Mouse (Mus musculus) hindbrain, embryonic 10.5 days (tissue): Measurements from ENCODE around the gene Olfr868. TPM values are rescaled to one million over a fixed set of nuclear protein-coding genes. Genes with fewer than 3 reads are reported as not detected.

Source experiments
- DNase-seq: peaks from one replicate; pipeline ENCODE4 v3.0.0-alpha.2; 2017; ENCODE audit warnings: low spot score
- H3K27ac ChIP-seq: fragments of 300-500 bp; sonication (generic); 2 replicates; pipeline ENCODE4 v1.5.1; 2016; ENCODE audit warnings: mild to moderate bottlenecking, moderate library complexity
- H3K27me3 ChIP-seq: fragments of 300-500 bp; sonication (generic); 2 replicates; pipeline ENCODE4 v1.6.1; 2016; ENCODE audit warnings: mild to moderate bottlenecking; ENCODE audit not compliant: poor library complexity, insufficient read depth, severe bottlenecking
- H3K36me3 ChIP-seq: fragments of 300-500 bp; sonication (generic); 2 replicates; pipeline ENCODE4 v1.6.1; 2016; ENCODE audit warnings: mild to moderate bottlenecking, moderate library complexity
- H3K4me1 ChIP-seq: fragments of 300-500 bp; sonication (generic); replicated peaks from 2 replicates; pipeline ENCODE4 v1.6.1; 2016; ENCODE audit warnings: mild to moderate bottlenecking
- H3K4me3 ChIP-seq: fragments of 300-500 bp; sonication (generic); 2 replicates; pipeline ENCODE4 v1.5.1; 2016; ENCODE audit warnings: mild to moderate bottlenecking, moderate library complexity
- H3K9me3 ChIP-seq: fragments of 300-500 bp; sonication (generic); 2 replicates; pipeline ENCODE4 v1.6.1; 2016; ENCODE audit warnings: mild to moderate bottlenecking, moderate library complexity
- WGBS: fragments of 180-500 bp; shearing (Covaris S2); methylation state at CpG from one replicate; pipeline ENCODE4 v1.1.7; 2016; 5-methylcytosine and 5-hydroxymethylcytosine counted together
- polyA plus RNA-seq: library from polyadenylated mRNA; unstranded; fragments of >200 nt; fragmentation: Nextera tagmentation; extraction: Ambion mirVana; gene quantifications from 2 replicates; pipeline ENCODE4 v1.2.1, GENCODE M21; 2016

Gene Olfr868
- not detected in 2 replicates for polyA plus RNA-seq

GRCm38 (mm10) chr9:20098326-20098725 is at the start of gene Olfr868:
TSS of gene Olfr868 (plus strand) at chr9:20098626.
- Histone ChIP-seq H3K4me3 (no peak within 1 kb of the TSS), H3K27ac (no peak within 1 kb of the TSS), H3K27me3 (no peaks in the 10 kb centered on the region), H3K4me1 (no peaks in the 10 kb centered on the region), H3K36me3 (no peaks in the 10 kb centered on the region), H3K9me3 (peaks cover 15% of the 10 kb centered on the region)
- DNase-seq: no peak
- WGBS: 52% methylated on average over 2 of the region's 2 CpGs

GRCm38 (mm10) chr9:20057462-20057861 is 41.0 kb upstream of the Olfr868 start, which contains the start of gene Olfr867:
TSS of gene Olfr867 (minus strand) at chr9:20057562.
- Histone ChIP-seq H3K27ac (no peak within 1 kb of the TSS), H3K4me1 (no peaks in the 10 kb centered on the region), H3K36me3 (no peaks in the 10 kb centered on the region), H3K4me3 (no peak within 1 kb of the TSS), H3K9me3 (peaks cover 25% of the 10 kb centered on the region; the same call in 1 of the 2 replicates), H3K27me3 (no peaks in the 10 kb centered on the region)
- WGBS: 83% methylated on average over 1 of the region's 1 CpGs
- no peak for DNase-seq

- WGBS: 75% methylated on average over 3 of the region's 3 CpGs
- H3K4me1 ChIP-seq: no peaks in the 10 kb centered on the region
- H3K27me3 ChIP-seq: no peaks in the 10 kb centered on the region
- H3K27ac ChIP-seq: no peak overlapping the region
- peaks cover 46% of the 10 kb centered on the region for H3K9me3 ChIP-seq
- no peak overlapping the region for H3K4me3 ChIP-seq
- no peak for DNase-seq
- H3K36me3 ChIP-seq: no peaks in the 10 kb centered on the region
Measured at GRCm38 (mm10) chr9:20070236-20070635, 28.2 kb upstream of the Olfr868 start.

GRCm38 (mm10) chr9:20071291-20071690 is 27.1 kb upstream of the Olfr868 start:
- DNase-seq: no peak
- H3K36me3 ChIP-seq: no peaks in the 10 kb centered on the region
- WGBS: 91% methylated on average over 1 of the region's 1 CpGs
- no peak overlapping the region for H3K4me3 ChIP-seq
- H3K4me1 ChIP-seq: no peaks in the 10 kb centered on the region
- no peaks in the 10 kb centered on the region for H3K27me3 ChIP-seq
- H3K27ac ChIP-seq: no peak overlapping the region
- H3K9me3 ChIP-seq: peaks cover 56% of the 10 kb centered on the region

GRCm38 (mm10) chr9:20073523-20074177 is 24.8 kb upstream of the Olfr868 start:
- 65% methylated on average over 7 of the region's 7 CpGs for WGBS
- Histone ChIP-seq H3K9me3 (peaks cover 73% of the 10 kb centered on the region), H3K27me3 (no peaks in the 10 kb centered on the region), H3K4me3 (no peak overlapping the region), H3K36me3 (no peaks in the 10 kb centered on the region), H3K27ac (no peak overlapping the region), H3K4me1 (no peaks in the 10 kb centered on the region)
- DNase-seq: no peak

- Histone ChIP-seq H3K27ac (no peak within 1 kb of the TSS), H3K27me3 (no peaks in the 10 kb centered on the region), H3K36me3 (no peaks in the 10 kb centered on the region), H3K9me3 (peaks cover 3% of the 10 kb centered on the region; the same call in 1 of the 2 replicates), H3K4me1 (no peaks in the 10 kb centered on the region), H3K4me3 (no peak within 1 kb of the TSS)
- 87% methylated on average over 2 of the region's 2 CpGs for WGBS
- no peak for DNase-seq
Measured at GRCm38 (mm10) chr9:20128709-20129108, 30.3 kb downstream of the Olfr868 start, which contains the start of gene Olfr869. TSS of gene Olfr869 (plus strand) at chr9:20129009.

- Histone ChIP-seq H3K9me3 (peaks cover 54% of the 10 kb centered on the region), H3K27ac (no peak overlapping the region), H3K27me3 (no peaks in the 10 kb centered on the region), H3K4me1 (no peaks in the 10 kb centered on the region), H3K36me3 (no peaks in the 10 kb centered on the region), H3K4me3 (no peak overlapping the region)
- WGBS: 88% methylated on average over 3 of the region's 3 CpGs
- DNase-seq: no peak
Measured at GRCm38 (mm10) chr9:20149706-20150105, 51.3 kb downstream of the Olfr868 start.

Other genes with a start within 250 kb of the Olfr868 start
- not detected in 2 replicates for gene Olfr860, start 248.9 kb upstream of the Olfr868 start, polyA plus RNA-seq
- not detected in 2 replicates for gene Olfr862, start 210.6 kb upstream of the Olfr868 start, polyA plus RNA-seq
- 0.16 TPM in 2 replicates for gene Olfr77, start 181.8 kb upstream of the Olfr868 start, polyA plus RNA-seq
- not detected in 2 replicates for gene Olfr866, start 70.6 kb upstream of the Olfr868 start, polyA plus RNA-seq
- gene Olfr867, start 41.1 kb upstream of the Olfr868 start, polyA plus RNA-seq: not detected in 2 replicates
- gene Olfr869, start 30.4 kb downstream of the Olfr868 start, polyA plus RNA-seq: not detected in 2 replicates
- gene Olfr870, start 75.4 kb downstream of the Olfr868 start, polyA plus RNA-seq: not detected in 2 replicates
- gene Olfr871, start 113.6 kb downstream of the Olfr868 start, polyA plus RNA-seq: not detected in 2 replicates
- gene Olfr872, start 138.5 kb downstream of the Olfr868 start, polyA plus RNA-seq: not detected in 2 replicates
- gene Olfr39, start 183.7 kb downstream of the Olfr868 start, polyA plus RNA-seq: not detected in 2 replicates
- not detected in 2 replicates for gene Olfr873, start 199.9 kb downstream of the Olfr868 start, polyA plus RNA-seq
- not detected in 2 replicates for gene Olfr18, start 237.5 kb downstream of the Olfr868 start, polyA plus RNA-seq